Mouse (Mus musculus) neural tube, embryonic 14.5 days (tissue): ENCODE data around the gene Cnbp. TPM values are rescaled to one million over a fixed set of nuclear protein-coding genes. Genes with fewer than 3 reads are reported as not detected.

Experiments used
- ATAC-seq: fragments of 200-750 bp; cut with Nextera tagmentation; 2 replicates; pipeline ENCODE4 v1.8.0; 2017; ENCODE audit warnings: low read depth, mild to moderate bottlenecking, moderate TSS enrichment, moderate library complexity
- H3K27ac ChIP-seq: fragments of 300-500 bp; sonication (generic); 2 replicates; pipeline ENCODE4 v1.5.1; 2014; ENCODE audit warnings: low read depth, mild to moderate bottlenecking, control low read depth, low read length, moderate library complexity, mixed read lengths
- H3K27me3 ChIP-seq: fragments of 300-500 bp; sonication (generic); 2 replicates; pipeline ENCODE4 v1.6.1; 2014; ENCODE audit warnings: low read length; ENCODE audit not compliant: control insufficient read depth, insufficient read depth
- H3K36me3 ChIP-seq: fragments of 300-500 bp; sonication (generic); 2 replicates; pipeline ENCODE4 v1.6.1; 2014; ENCODE audit warnings: low read length, mixed read lengths; ENCODE audit not compliant: control insufficient read depth, insufficient read depth
- H3K4me1 ChIP-seq: fragments of 300-500 bp; sonication (generic); 2 replicates; pipeline ENCODE4 v1.6.1; 2014; ENCODE audit warnings: low read length; ENCODE audit not compliant: control insufficient read depth, insufficient read depth
- H3K4me2 ChIP-seq: fragments of 300-500 bp; sonication (generic); 2 replicates; pipeline ENCODE4 v1.6.1; 2014; ENCODE audit warnings: mild to moderate bottlenecking, low read depth, low read length, control low read depth
- H3K4me3 ChIP-seq: fragments of 300-500 bp; sonication (generic); 2 replicates; pipeline ENCODE4 v1.5.1; 2014; ENCODE audit warnings: low read depth, low read length, control low read depth, mixed read lengths
- H3K9ac ChIP-seq: fragments of 300-500 bp; sonication (generic); replicated peaks from 2 replicates; pipeline ENCODE4 v1.6.1; 2014; ENCODE audit warnings: low read depth, mild to moderate bottlenecking, control low read depth, low read length, mixed read lengths
- H3K9me3 ChIP-seq: fragments of 300-500 bp; sonication (generic); 2 replicates; pipeline ENCODE4 v1.6.1; 2016; ENCODE audit warnings: low read length; ENCODE audit not compliant: control insufficient read depth
- WGBS: fragments of 180-500 bp; shearing (Covaris S2); extraction: QIAGEN DNeasy Blood & Tissue Kit; methylation state at CpG from one replicate; pipeline ENCODE4 v1.1.7; 2014; 5-methylcytosine and 5-hydroxymethylcytosine counted together
- polyA plus RNA-seq: library from polyadenylated mRNA; unstranded; fragments of >200 nt; fragmentation: Nextera tagmentation; extraction: Ambion mirVana; gene quantifications from 2 replicates; pipeline ENCODE4 v1.2.1, GENCODE M21; 2014

The Cnbp gene
- polyA plus RNA-seq, 1 experiment from 2014 or later: 529 TPM

DNA sequence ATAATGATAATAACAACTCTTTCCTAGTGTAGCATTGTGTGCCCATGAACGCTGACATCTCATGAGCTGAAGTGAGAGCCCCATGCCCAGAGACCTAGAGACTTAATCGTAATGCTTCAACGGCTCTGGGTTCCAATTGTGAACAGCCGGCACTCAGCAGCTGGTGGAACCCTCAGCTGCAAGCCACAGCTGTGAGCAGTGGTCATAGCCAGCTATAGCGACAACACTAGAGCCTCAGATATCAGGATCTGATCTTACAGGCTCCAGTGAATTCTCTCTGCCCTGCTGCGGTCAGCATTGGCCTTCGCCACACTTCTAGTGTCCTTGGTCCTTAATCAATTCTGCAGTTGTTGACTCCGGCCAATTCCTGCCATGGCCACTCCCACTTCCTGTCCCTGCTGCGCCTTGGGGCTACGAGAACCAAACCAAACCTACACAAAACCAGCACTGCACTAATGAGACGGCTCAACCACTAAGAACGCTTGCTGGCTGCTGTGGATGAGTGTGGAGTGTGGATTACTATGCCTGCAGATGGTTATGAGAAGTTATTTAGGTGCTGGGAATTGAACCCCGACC lies 25.2 kb upstream of the Cnbp start:
- Histone ChIP-seq H3K9ac (no peak overlapping the region), H3K4me3 (no peak overlapping the region), H3K36me3 (no peaks in the 10 kb centered on the region), H3K9me3 (no peaks in the 10 kb centered on the region), H3K27me3 (no peaks in the 10 kb centered on the region), H3K4me2 (no peak overlapping the region), H3K27ac (no peak overlapping the region), H3K4me1 (no peaks in the 10 kb centered on the region)
- WGBS: 77% methylated on average over 13 of the region's 13 CpGs
- no peak for ATAC-seq

DNA sequence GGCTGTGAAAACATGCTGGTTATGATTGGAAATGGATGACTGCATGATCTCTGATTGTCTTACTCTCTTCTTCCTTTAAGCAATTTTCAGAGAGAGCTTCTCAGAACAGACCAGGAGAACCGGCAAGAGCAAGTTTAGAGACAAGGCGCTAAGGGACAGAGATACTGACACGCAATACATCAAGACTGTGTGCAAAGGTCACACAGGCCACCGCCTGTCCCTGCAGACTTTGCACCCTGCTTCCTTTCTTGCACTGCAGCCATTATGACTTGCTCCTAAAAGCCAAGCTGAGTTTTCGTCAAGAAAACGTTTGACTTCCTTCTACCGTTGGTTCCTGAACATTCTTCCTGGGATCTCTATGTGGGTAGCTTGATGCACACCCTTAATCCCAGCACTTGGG lies 24.7 kb upstream of the Cnbp start:
- Histone ChIP-seq H3K4me2 (no peak overlapping the region), H3K4me3 (no peak overlapping the region), H3K9me3 (no peaks in the 10 kb centered on the region), H3K36me3 (no peaks in the 10 kb centered on the region), H3K9ac (no peak overlapping the region), H3K27ac (no peak overlapping the region), H3K4me1 (no peaks in the 10 kb centered on the region), H3K27me3 (no peaks in the 10 kb centered on the region)
- WGBS: 88% methylated on average over 7 of the region's 7 CpGs
- no peak for ATAC-seq

DNA sequence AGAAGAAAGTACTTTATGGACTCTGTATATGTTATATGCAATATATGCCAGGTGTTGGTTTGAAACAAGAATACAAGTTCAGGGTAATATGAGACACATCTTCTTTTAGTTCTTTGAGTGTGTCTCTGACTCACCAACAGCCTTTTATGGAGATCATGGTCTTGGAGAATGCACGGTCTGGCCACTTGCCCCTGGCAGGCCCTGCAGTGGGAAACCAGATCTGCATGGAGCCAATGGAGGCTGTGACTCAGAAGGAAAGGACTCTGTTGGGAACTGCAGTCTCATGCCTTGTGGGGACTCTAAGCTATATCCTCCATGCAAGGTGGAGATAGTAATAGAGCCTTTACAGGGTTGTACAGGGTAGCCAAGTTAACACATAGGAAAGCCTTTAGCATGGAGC lies 24.2 kb upstream of the Cnbp start:
- H3K36me3 ChIP-seq: no peaks in the 10 kb centered on the region

DNA sequence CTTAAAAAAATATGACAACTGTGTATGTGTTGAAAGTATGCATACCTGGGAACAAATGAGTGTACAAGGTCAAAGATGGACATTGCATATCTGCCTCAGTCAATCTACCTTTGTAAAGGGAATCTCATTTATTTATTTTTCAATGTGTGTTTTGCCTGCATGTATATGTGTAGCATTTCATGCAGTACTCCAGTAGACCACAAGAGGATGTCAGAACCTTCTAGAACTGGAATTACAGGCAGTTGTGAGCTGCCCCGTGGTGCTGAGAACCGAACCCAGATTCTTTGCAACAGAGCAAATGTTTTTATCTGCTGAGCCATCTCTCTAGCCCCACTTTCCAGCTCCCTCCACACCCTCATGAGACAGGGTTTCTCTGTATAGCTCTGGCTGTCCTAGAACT lies 23.1 kb upstream of the Cnbp start:
- no peaks in the 10 kb centered on the region for H3K27me3 ChIP-seq
- H3K27ac ChIP-seq: no peak overlapping the region
- WGBS: 87% methylated on average over 2 of the region's 2 CpGs
- no peak overlapping the region for H3K4me3 ChIP-seq
- H3K9me3 ChIP-seq: no peaks in the 10 kb centered on the region
- H3K36me3 ChIP-seq: no peaks in the 10 kb centered on the region
- ATAC-seq: no peak
- no peaks in the 10 kb centered on the region for H3K4me1 ChIP-seq
- H3K4me2 ChIP-seq: no peak overlapping the region
- no peak overlapping the region for H3K9ac ChIP-seq

More for the DNA sequence above, 24.2 kb upstream of the Cnbp start:
- Histone ChIP-seq H3K9ac (no peak overlapping the region), H3K27me3 (no peaks in the 10 kb centered on the region), H3K4me1 (no peaks in the 10 kb centered on the region), H3K4me3 (no peak overlapping the region), H3K4me2 (no peak overlapping the region), H3K9me3 (no peaks in the 10 kb centered on the region), H3K27ac (no peak overlapping the region)
- no peak for ATAC-seq
- 97% methylated on average over 1 of the region's 1 CpGs for WGBS

DNA sequence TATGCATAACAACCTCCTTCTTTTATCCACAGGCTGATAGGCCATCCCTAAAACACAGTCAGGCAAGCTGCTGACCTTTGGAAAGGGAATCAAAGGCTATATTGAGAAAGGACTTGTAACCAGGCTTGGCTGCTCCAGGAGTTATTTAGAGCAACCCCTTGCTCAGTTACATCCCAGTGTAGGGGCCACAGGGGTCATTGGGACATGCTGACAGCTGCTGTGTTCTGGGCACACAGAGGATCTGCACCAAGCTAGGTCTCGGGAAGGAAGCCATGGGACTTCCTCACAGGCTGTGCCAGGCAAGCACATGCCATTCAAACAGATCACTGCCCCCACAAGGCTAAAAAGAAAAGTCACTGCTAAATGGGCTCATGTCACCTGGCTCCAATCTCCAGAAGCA lies 22.2 kb upstream of the Cnbp start:
- Histone ChIP-seq H3K4me2 (no peak overlapping the region), H3K9ac (no peak overlapping the region), H3K27me3 (no peaks in the 10 kb centered on the region), H3K27ac (no peak overlapping the region), H3K9me3 (no peaks in the 10 kb centered on the region), H3K4me1 (no peaks in the 10 kb centered on the region), H3K4me3 (no peak overlapping the region), H3K36me3 (no peaks in the 10 kb centered on the region)
- ATAC-seq: no peak
- WGBS: 61% methylated on average over 1 of the region's 1 CpGs

DNA sequence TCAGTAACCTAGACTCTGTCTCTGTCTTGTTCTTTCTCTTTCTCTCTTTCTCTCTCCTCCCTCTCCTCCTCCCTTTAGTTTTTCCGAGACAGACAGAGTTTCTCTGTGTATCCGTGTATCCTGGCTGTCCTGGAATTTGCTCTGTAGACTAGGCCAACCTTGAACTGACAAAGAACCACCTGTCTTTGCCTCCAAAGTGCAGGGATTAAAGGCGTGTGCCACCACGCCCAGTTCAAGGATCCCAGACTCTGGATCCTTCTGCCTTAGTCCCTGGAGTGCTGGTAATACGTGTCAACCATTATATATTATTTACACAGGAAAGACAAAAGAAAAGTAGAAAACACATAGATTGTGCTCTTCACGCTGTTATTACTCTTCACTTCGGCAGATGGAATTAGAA lies 20.3 kb upstream of the Cnbp start:
- no peaks in the 10 kb centered on the region for H3K36me3 ChIP-seq
- no peaks in the 10 kb centered on the region for H3K4me1 ChIP-seq
- no peak overlapping the region for H3K9ac ChIP-seq
- H3K27ac ChIP-seq: no peak overlapping the region
- no peak overlapping the region for H3K4me2 ChIP-seq
- no peaks in the 10 kb centered on the region for H3K9me3 ChIP-seq
- no peak for ATAC-seq
- WGBS: 86% methylated on average over 7 of the region's 7 CpGs
- no peaks in the 10 kb centered on the region for H3K27me3 ChIP-seq
- no peak overlapping the region for H3K4me3 ChIP-seq

DNA sequence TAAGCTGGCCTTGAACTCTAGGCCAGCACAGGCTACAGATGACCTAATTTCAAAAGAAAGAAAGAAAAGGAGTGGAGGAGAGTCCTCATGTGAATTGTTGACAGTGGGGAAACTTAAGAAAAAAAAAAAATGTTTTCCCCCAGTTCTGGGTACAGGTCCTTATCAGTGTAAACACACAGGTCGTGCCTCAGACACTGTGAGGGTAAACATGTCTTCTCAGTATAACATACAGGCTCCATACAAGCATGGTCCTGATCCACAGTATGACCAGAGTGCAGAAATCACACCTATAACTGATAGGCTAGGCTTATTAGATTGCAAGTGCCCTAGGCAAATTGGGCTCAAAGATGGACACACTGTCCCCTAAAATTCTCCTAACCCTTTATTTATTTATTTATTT lies 19.5 kb upstream of the Cnbp start:
- Histone ChIP-seq H3K9me3 (no peaks in the 10 kb centered on the region), H3K9ac (no peak overlapping the region), H3K36me3 (no peaks in the 10 kb centered on the region), H3K4me2 (no peak overlapping the region), H3K4me3 (no peak overlapping the region), H3K27me3 (no peaks in the 10 kb centered on the region), H3K4me1 (no peaks in the 10 kb centered on the region), H3K27ac (no peak overlapping the region)
- no peak for ATAC-seq
- whole genome bisulfite sequencing: 77% methylated on average over 1 of the region's 1 CpGs

DNA sequence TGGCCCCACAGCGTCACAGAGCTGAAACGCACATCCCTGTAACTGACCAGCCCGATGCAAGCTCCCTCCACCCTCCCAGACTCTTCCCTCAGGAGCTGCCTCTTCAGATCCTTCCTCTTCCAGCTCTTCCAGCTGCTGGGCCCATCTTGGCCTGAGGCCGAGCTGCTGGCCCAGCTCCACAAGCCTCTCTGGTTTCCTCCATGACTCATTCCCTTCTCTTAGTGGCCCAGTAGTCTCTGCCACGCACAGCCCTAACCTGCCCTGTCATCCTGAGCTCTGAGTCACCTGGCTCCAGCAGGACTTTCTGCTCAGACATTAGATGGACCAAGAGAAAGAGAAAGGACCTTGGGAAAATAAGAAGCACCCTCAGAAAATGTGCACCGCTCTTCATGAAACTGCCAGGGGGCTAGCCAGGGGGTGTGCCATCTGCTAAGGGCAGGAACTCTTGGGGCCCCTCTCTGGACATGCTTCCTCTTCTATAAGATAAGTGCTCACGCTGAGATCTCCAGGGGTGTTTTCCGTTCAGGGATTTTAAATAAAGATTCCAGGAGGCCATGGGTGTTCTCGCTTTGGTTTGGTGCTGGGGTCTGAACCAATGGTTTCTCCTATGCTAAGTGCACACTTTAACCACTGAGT lies 18.1 kb upstream of the Cnbp start:
- 82% methylated on average over 9 of the region's 9 CpGs for WGBS
- Histone ChIP-seq H3K9ac (no peak overlapping the region), H3K4me2 (no peak overlapping the region), H3K27ac (no peak overlapping the region), H3K4me1 (no peaks in the 10 kb centered on the region), H3K36me3 (no peaks in the 10 kb centered on the region), H3K9me3 (no peaks in the 10 kb centered on the region), H3K27me3 (no peaks in the 10 kb centered on the region), H3K4me3 (no peak overlapping the region)
- ATAC-seq: no peak

DNA sequence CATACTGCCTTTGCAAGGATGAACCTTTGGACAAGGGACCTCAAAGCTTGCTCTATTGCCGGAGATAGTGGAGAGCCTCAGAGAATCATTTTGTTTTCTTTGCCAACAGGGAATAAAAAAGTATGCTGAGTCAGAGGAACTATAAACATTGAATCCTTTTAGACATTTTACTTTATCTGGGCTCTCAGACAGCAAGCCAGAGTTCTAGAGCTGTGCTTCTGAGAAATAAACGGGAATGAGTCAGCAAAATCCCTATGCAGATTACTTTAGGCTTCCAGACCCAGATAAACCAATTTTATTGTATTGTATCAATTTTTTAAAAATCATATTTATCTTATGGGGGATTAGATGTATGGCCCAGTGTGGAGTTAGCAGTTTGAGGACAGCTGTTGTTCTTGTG lies 16.4 kb upstream of the Cnbp start:
- Histone ChIP-seq H3K27ac (no peak overlapping the region), H3K4me3 (no peak overlapping the region), H3K4me1 (no peaks in the 10 kb centered on the region), H3K9me3 (no peaks in the 10 kb centered on the region), H3K36me3 (no peaks in the 10 kb centered on the region), H3K27me3 (no peaks in the 10 kb centered on the region), H3K4me2 (no peak overlapping the region), H3K9ac (no peak overlapping the region)
- ATAC-seq: no peak
- WGBS: 83% methylated on average over 2 of the region's 2 CpGs
